Mouse (Mus musculus) spleen, adult 10 weeks (tissue): Measurements from ENCODE around the gene Fbxl3. TPM values are rescaled to one million over a fixed set of nuclear protein-coding genes. Genes with fewer than 3 reads are reported as not detected.

Experiments used
- polyA plus RNA-seq: library from polyadenylated mRNA; stranded (reverse); fragments of 350-450 nt; fragmentation: Illumina TruSeq; extraction: RNeasy Lipid Tissue Mini Kit (QIAGEN cat#74804); gene quantifications from one replicate; pipeline ENCODE4 v1.2.3, GENCODE M21; 2015; ENCODE audit warnings: low replicate concordance; ENCODE audit not compliant: insufficient read depth

The Fbxl3 gene
- polyA plus RNA-seq = 128 TPM

GRCm38 (mm10) chr14:103099238-103099933 is at the start of gene Fbxl3:
Gene Fbxl3, minus strand, starts transcription at chr14:103099566.

GRCm38 (mm10) chr14:103069864-103070611 is 29.3 kb downstream of the Fbxl3 start, which contains the start of gene Cln5:
Gene Cln5, plus strand, starts transcription at chr14:103070216.

DNA sequence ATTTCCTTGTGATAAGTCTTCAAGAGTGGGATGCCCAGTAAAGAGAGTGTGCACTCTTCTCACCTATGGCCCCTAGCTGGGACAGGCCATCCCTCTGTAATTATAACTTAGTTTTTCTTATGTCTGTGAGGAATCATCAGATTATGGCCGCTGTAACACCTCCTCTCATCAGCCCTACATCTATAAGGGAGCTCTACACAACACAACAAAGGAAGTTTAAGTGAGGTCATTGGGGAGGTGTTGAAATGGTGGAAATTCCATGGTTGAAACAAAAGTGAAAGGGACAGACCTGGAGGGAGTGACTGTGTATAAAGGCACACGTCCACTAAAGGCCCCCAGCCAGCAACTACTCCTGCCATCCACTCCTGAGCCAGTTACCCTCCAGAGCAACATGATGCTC is 52.7 kb downstream of the Fbxl3 start, which contains the start of gene Acod1:
Acod1 (plus strand) TSS at position 301 of the 400 bp plus-strand sequence.

Other genes with a start within 250 kb of the Fbxl3 start
- gene Kctd12, start 116.9 kb downstream of the Fbxl3 start, polyA plus RNA-seq = 139 TPM
- 0.41 TPM for gene Acod1, start 52.6 kb downstream of the Fbxl3 start, polyA plus RNA-seq
- gene Cln5, start 29.4 kb downstream of the Fbxl3 start, polyA plus RNA-seq = 49.7 TPM
- gene Mycbp2, start 247.2 kb upstream of the Fbxl3 start, polyA plus RNA-seq = 198 TPM